Mouse (Mus musculus): ENCODE measurements at regions not wholly inside any gene's neighbourhood (a gene's known extent, or its start where the extent isn't known, plus 50 kb on each side); places are given as distances from the start of the nearest gene placed in this dataset.

DNA sequence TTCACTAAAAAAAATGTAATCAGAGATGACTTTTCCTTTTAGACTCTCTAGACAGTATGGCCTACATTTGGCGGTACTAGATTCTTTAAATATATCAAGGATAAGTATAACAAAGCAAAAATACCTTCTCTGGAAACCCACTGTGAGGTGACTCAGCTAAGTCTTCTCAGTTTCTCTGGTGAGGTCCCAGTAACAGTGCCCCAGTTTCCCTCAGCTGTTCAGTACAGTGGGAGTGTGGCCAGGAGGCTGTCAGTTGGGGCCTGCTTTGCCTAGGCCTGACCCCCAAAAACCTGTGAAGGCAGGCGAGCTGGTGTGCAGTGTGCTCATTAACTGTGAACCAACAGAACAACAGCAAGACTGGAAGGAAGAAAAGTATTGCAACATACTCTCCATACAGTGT is 1634.3 kb upstream of the Flrt2 start:
- ATAC-seq (ENCODE audit: extremely low read depth, insufficient number of reproducible peaks, low FRiP score, poor library complexity, severe bottlenecking) (no peak), DNase-seq (ENCODE audit: low spot score) (no peak)
- no peaks in the 10 kb centered on the region for H3K27me3 ChIP-seq (ENCODE audit: insufficient read depth, low read length)
- peaks cover 21% of the 10 kb centered on the region for H3K9me3 ChIP-seq (replicated peaks)
- no peaks in the 10 kb centered on the region for H3K36me3 ChIP-seq (replicated peaks)
- no peaks in the 10 kb centered on the region for H3K4me1 ChIP-seq (ENCODE audit: insufficient read depth, low read depth, low read length)
- H3K4me3 ChIP-seq (ENCODE audit: low read depth, low read length) = no peak overlapping the region
- no peak for TF ChIP-seq POLR2AphosphoS5 (IDR thresholded peaks at IDR 0.05; ENCODE audit: insufficient replicate concordance, low read depth, low read length)
- no peak for TF ChIP-seq GATA2 (IDR thresholded peaks at IDR 0.05; ENCODE audit: borderline replicate concordance, low read depth, low read length)
- no peak for TF ChIP-seq CTCF (IDR thresholded peaks at IDR 0.05; ENCODE audit: low read depth, low read length)
- no peak for TF ChIP-seq TAL1 (conservative IDR thresholded peaks at IDR 0.05; ENCODE audit: low read depth, low read length)
- TF ChIP-seq GATA1 (IDR thresholded peaks at IDR 0.05; ENCODE audit: borderline replicate concordance, low read length) = no peak

DNA sequence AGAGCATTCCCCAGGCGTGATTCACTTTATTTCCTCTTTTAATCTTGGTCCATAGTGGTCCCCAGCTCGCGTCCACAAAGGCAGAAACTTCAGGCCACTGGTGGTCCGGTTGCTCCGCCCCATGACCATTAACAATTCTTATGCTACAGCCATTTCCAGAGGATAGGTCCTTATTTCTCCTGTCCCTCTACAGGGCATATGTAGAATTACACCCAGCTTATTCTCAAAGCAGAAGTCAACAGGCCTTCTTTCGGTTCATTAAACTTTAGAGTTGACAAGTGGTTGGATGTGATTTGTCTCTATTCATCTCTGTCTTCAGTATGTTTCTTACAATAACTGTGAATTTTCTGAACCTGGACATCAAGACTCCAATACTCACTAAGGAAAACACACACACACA is 1632.4 kb upstream of the Flrt2 start:
- H3K4me1 ChIP-seq (ENCODE audit: insufficient read depth, low read depth, low read length) = no peaks in the 10 kb centered on the region
- no peak for ATAC-seq (ENCODE audit: extremely low read depth, insufficient number of reproducible peaks, low FRiP score, poor library complexity, severe bottlenecking)
- TF ChIP-seq GATA2 (IDR thresholded peaks at IDR 0.05; ENCODE audit: borderline replicate concordance, low read depth, low read length) = no peak
- TF ChIP-seq GATA1 (IDR thresholded peaks at IDR 0.05; ENCODE audit: borderline replicate concordance, low read length) = no peak
- no peak for TF ChIP-seq TAL1 (conservative IDR thresholded peaks at IDR 0.05; ENCODE audit: low read depth, low read length)
- no peak for TF ChIP-seq CTCF (IDR thresholded peaks at IDR 0.05; ENCODE audit: low read depth, low read length)
- TF ChIP-seq POLR2AphosphoS5 (IDR thresholded peaks at IDR 0.05; ENCODE audit: insufficient replicate concordance, low read depth, low read length) = no peak
- peaks cover 19% of the 10 kb centered on the region for H3K9me3 ChIP-seq (replicated peaks)
- H3K27me3 ChIP-seq (ENCODE audit: insufficient read depth, low read length) = no peaks in the 10 kb centered on the region
- no peak overlapping the region for H3K4me3 ChIP-seq (ENCODE audit: low read depth, low read length)
- DNase-seq (ENCODE audit: low spot score) = no peak
- H3K36me3 ChIP-seq (replicated peaks) = no peaks in the 10 kb centered on the region

DNA sequence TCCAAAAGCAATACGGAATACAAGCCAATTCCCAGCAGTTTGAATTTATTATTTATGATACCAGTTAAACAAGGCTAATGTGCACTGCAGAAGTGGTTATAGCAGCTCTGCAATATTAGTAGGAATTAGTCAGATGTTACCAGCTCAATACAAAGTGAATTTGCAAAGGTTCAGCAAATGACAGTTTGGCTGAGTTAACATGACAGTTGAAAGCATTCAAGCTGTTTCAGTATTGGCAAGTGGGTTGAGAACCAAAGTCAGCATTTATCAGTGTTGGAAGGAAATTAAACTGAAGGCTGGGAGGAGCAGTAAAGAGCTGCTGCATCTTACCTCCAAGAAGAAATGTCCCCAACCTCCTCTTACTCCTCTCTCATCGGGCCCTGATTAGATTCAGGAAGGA is 1631.7 kb upstream of the Flrt2 start:
- H3K9me3 ChIP-seq (replicated peaks) = peaks cover 19% of the 10 kb centered on the region
- DNase-seq (ENCODE audit: low spot score) (no peak), ATAC-seq (ENCODE audit: extremely low read depth, insufficient number of reproducible peaks, low FRiP score, poor library complexity, severe bottlenecking) (no peak)
- H3K4me1 ChIP-seq (ENCODE audit: insufficient read depth, low read depth, low read length) = no peaks in the 10 kb centered on the region
- no peak overlapping the region for H3K4me3 ChIP-seq (ENCODE audit: low read depth, low read length)
- no peak for TF ChIP-seq GATA1 (IDR thresholded peaks at IDR 0.05; ENCODE audit: borderline replicate concordance, low read length)
- TF ChIP-seq TAL1 (conservative IDR thresholded peaks at IDR 0.05; ENCODE audit: low read depth, low read length) = no peak
- no peaks in the 10 kb centered on the region for H3K27me3 ChIP-seq (ENCODE audit: insufficient read depth, low read length)
- no peaks in the 10 kb centered on the region for H3K36me3 ChIP-seq (replicated peaks)

DNA sequence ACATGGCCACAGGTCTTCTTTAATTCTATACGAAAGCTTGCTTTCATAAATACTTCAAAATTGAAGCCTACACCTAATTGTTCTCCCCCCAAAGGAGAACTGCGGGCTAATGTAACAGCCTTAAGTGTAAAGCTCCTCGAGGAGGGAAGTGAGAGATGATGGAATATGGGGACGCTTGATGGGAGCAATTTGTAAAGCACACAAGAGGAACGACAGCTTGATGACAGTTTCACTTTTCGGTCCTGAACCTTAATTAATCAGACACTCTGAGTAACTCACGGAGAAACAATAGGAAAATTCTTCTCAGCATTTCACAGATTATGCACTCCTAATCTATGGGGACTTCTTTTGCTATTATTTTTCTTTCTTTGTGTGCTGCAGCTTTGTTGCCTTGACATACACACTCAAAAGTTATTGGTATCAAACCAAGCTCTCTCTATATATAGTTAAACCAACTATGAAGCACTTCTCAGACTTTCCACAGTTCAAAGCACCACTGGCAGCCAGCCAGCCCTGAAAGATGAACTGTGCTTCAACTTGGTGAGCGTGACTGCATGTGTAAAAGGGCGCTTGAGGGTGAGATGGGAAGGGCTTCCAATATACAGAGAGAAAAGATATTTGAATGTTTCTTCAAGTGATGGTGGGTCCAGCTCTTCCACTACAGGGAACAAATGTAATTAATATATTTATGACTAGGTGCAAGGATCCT is 1625.4 kb upstream of the Flrt2 start:
- TF ChIP-seq POLR2AphosphoS5 (IDR thresholded peaks at IDR 0.05; ENCODE audit: insufficient replicate concordance, low read depth, low read length) (no peak), GATA2 (IDR thresholded peaks at IDR 0.05; ENCODE audit: borderline replicate concordance, low read depth, low read length) (no peak), GATA1 (IDR thresholded peaks at IDR 0.05; ENCODE audit: borderline replicate concordance, low read length) (no peak), TAL1 (conservative IDR thresholded peaks at IDR 0.05; ENCODE audit: low read depth, low read length) (no peak), CTCF (IDR thresholded peaks at IDR 0.05; ENCODE audit: low read depth, low read length) (no peak)
- DNase-seq (ENCODE audit: low spot score) (no peak), ATAC-seq (ENCODE audit: extremely low read depth, insufficient number of reproducible peaks, low FRiP score, poor library complexity, severe bottlenecking) (no peak)
- Histone ChIP-seq H3K4me3 (ENCODE audit: low read depth, low read length) (no peak overlapping the region), H3K36me3 (replicated peaks) (no peaks in the 10 kb centered on the region), H3K27me3 (ENCODE audit: insufficient read depth, low read length) (no peaks in the 10 kb centered on the region), H3K9me3 (replicated peaks) (peaks cover 6% of the 10 kb centered on the region; the same call in 1 of the 2 replicates), H3K4me1 (ENCODE audit: insufficient read depth, low read depth, low read length) (no peaks in the 10 kb centered on the region)

DNA sequence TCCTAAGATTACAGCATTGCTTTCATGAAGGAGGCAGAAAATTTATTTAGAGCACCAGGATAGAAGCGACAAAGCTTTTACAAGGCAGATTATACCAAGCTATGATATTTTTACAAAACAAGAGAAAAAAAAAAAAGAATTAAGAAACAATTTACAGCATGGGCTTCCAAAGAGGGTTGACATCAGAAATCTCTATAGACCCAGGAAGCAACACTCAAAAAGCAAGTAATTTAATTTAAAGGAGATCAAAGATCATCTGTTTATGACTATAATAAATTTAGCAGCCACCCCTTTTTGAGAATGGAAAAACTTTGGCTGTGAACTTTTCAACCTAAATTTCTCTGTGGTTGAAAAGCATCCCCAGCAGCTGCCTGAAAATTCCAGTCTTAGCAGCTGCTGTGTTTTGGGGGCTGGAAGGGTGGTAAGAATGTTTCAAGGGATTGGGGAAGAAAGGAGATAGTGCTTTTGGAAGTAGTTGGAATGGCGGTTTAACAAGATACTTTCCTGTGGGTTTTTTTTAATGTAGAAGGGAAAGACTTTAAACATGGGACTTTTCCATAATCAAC is 1621.0 kb upstream of the Flrt2 start:
- ATAC-seq (ENCODE audit: extremely low read depth, insufficient number of reproducible peaks, low FRiP score, poor library complexity, severe bottlenecking) (no peak), DNase-seq (ENCODE audit: low spot score) (no peak)
- no peaks in the 10 kb centered on the region for H3K36me3 ChIP-seq (replicated peaks)
- no peak overlapping the region for H3K4me3 ChIP-seq (ENCODE audit: low read depth, low read length)
- peaks cover 12% of the 10 kb centered on the region for H3K9me3 ChIP-seq (replicated peaks)
- no peaks in the 10 kb centered on the region for H3K4me1 ChIP-seq (ENCODE audit: insufficient read depth, low read depth, low read length)
- TF ChIP-seq TAL1 (conservative IDR thresholded peaks at IDR 0.05; ENCODE audit: low read depth, low read length) = no peak
- H3K27me3 ChIP-seq (ENCODE audit: insufficient read depth, low read length) = no peaks in the 10 kb centered on the region

DNA sequence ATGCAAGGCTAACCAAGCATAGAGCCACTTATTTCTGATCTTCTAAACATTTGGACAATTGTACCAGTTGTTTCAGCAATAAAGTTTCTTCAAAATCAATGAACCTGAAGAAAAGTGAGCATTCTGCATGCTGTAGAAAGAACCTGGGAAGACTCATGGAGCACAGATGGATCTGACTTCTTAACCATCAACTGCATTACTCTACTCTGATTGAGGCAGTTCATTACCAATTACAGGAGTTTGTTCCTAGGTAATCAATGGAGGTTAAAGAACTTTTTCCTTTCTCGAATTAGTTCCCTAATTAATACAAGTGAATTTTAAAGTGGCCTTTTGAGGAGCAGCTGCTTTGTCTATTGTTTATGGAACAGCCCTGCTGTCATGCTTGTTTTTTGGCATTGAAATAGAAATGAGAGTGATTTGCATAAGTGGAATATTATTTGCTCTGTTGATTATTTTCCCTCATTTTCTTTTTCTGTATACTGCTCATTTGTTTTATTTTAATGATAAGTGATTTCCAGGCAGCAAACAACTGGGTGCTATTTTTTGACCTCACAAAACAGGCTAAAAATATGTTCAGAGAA is 1586.4 kb upstream of the Flrt2 start:
- Histone ChIP-seq H3K4me3 (ENCODE audit: low read depth, low read length) (no peak overlapping the region), H3K4me1 (ENCODE audit: insufficient read depth, low read depth, low read length) (no peaks in the 10 kb centered on the region), H3K9me3 (replicated peaks) (peaks cover 3% of the 10 kb centered on the region; the same call in 1 of the 2 replicates), H3K36me3 (replicated peaks) (no peaks in the 10 kb centered on the region), H3K27me3 (ENCODE audit: insufficient read depth, low read length) (no peaks in the 10 kb centered on the region)
- ATAC-seq (ENCODE audit: extremely low read depth, insufficient number of reproducible peaks, low FRiP score, poor library complexity, severe bottlenecking) (no peak), DNase-seq (ENCODE audit: low spot score) (no peak)
- TF ChIP-seq TAL1 (conservative IDR thresholded peaks at IDR 0.05; ENCODE audit: low read depth, low read length) (no peak), GATA2 (IDR thresholded peaks at IDR 0.05; ENCODE audit: borderline replicate concordance, low read depth, low read length) (no peak), CTCF (IDR thresholded peaks at IDR 0.05; ENCODE audit: low read depth, low read length) (no peak), POLR2AphosphoS5 (IDR thresholded peaks at IDR 0.05; ENCODE audit: insufficient replicate concordance, low read depth, low read length) (no peak), GATA1 (IDR thresholded peaks at IDR 0.05; ENCODE audit: borderline replicate concordance, low read length) (no peak)
